Mouse (Mus musculus) heart, postnatal 10 days (tissue): ENCODE data around the gene Kcnip4. TPM values are rescaled to one million over a fixed set of nuclear protein-coding genes. Genes with fewer than 3 reads are reported as not detected.
A peak's percentile ranks its signal among the peaks of the same experiment; 100 is the strongest.

Experiments
- DNase-seq, 2 experiments: peaks; one replicate each; pipeline ENCODE4 v3.0.0; 2021
- intact Hi-C: fragments of 180-260 bp; cut with DNase I; formaldehyde crosslinking; loops from one replicate; pipeline ENCODE4 v1.15.1; 2025
- total RNA-seq, 2 experiments: library from RNA; stranded (reverse); gene quantifications; 2 replicates each; pipeline ENCODE4 v1.2.3; 2021

Kcnip4 gene
- total RNA-seq: not detected

DNA sequence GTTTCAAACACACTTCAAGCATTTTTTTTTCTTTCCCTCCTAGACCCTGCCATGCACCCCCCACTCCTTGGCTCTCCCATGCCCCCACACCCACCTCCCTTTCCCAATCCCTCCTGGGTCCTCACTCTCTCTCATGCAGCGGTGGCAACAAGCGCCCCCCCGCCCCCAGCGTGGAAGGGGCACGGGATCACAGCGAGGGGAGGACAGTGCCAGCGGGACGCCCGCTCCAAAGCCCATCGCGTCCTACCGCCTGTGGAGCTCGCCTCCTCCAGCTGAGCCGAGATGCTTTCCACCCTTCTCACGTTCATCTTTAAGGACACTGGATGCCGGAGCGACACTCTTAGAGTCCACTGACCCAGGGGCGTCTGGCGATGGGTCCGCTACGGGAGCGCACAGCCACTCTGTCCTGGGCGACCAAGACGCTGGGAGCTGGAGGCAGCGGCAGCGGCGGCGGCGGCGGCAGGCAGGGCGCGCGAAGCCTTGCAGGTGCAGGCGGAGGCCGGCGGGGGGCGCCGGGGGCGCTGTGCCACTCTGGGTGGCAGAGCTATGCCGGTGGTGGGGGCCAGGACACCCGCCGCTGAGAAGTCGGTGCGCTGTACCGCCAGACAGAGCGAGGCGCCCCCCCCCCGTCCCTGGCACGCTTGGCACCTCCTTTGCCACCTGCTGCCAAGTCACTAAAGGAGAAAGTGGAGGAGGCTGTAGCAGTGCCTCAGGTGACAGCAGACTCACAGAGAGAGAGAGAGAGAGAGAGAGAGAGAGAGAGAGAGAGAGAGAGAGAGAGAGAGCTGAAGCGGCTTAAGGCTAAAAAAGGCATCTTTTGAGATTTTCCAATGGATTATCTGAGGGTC, at the start of gene Kcnip4:
Kcnip4 (minus strand) TSS at position 514 of the 848 bp plus-strand sequence.
- intact Hi-C loops: no loop called here
- peak; percentile 9 to 11 for DNase-seq

DNA sequence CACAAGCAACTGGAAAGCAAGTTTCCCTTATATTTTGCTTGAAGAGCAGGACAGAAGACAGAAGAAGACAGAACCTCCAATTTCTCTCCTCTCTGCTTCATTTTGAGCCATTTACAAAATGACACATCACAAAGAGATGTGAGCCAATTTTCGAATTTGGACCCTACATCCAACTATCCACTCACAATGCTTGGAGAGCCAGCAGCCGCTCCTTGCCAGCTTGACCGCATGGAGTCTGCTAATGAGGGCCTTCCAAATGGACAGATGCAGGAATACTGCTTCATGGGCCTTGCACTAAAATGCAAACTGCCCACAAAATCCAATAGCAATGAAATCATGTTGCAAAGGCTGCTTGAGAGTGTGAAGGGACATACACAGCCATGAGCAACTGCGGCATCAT, 47.2 kb upstream of the Kcnip4 start:
- intact Hi-C loops: no loop called here
- DNase-seq: no peak

DNA sequence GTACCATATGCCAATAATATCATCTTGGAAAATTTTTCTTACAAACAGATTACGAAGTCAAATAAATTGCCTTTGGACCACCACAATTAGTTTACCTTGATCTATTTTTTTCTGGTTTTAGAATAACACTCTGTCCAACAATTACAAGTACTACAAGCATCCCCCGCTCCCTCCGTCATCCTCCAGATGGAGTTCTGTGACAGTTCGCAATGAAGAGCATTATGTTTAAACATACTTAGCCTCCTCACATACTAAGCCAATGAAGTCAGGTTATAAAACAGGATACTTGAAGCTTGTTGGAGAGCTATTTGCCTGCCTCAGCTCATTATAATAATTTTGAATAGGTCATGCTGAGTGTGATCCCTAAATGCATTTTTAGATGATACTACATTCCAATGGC, 39.0 kb upstream of the Kcnip4 start:
- DNase-seq: no peak
- intact Hi-C loops: no loop called here

DNA sequence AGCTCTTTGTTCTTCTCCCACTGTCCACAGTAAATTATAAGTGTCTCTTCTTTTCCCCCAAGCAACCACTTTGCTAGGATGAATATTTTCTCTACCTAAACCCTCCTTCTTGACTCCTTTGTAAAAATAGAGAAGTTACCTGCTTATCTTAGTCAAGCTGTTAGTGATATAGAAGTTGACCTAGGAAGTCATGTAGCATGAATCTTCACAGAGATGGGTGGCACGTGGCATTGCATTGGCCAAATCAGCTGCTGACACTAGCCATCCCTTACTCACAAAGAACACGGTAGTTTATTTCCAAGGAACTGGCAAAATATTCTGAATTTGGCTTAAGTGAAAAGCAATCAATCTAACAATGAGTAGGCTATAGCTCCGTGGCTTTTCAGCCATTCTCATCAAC, 32.7 kb upstream of the Kcnip4 start:
- no peak for DNase-seq
- intact Hi-C loops: no loop called here

DNA sequence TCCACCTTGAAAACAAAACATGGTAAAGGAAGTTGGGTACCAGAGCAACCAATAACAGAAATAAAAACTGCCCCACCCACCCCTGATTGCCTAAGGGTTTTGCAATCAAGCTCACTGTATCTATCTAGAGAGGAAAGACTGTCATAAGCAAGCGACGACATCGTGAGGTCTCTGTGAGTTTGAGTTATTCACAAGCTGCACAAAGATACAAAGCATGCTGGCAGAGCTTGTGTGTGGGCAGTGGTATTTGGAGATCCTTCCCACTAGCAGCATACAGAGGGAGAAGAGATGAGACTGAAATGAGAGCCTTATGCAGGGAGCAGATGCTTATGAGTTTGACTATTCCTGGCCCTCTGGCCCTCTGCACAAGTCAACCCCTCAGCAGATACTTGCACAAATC, 23.2 kb upstream of the Kcnip4 start:
- intact Hi-C loops: no loop called here
- DNase-seq: no peak

DNA sequence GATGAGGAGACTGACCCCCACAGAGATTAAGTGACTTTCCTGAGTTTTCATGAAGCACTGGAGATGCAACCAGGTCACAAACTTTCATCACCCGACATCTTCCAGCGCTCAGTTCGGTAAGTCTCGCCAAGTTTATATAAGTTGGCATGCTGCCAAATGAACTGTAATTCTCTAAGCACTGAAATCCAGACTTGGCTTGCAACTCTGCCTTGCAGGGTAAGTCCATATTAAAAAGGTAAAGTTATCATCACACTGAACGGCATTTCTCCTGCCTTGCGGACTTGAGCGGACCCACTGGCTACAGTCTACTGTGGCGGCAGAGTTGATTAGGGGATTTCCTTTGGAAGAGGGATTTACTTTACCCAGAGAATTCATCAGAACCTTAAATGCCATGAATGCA, 4.7 kb upstream of the Kcnip4 start:
- peak in 1 of 2 experiments; percentile 3 for DNase-seq
- intact Hi-C loops: no loop called here

DNA sequence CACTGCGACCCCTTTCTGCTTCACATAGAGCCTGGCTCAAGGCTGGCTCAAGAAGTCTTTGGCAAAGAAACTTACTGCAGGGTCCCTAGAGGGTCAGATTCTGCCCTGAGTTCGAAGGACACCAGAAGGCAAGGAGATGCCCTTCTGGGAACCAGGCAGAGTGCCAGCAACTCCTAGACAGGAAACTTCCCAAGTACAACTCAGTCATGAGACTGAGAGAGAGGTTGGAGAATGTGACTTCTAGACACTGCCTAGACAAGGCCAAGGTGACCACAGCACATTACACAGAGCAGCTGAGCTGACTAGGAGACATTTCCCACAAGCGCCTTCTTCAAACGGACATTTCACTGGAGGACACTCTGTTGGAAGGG, 520 bp upstream of the Kcnip4 start:
- intact Hi-C loops: no loop called here
- peak; percentile 1 to 2 for DNase-seq

DNA sequence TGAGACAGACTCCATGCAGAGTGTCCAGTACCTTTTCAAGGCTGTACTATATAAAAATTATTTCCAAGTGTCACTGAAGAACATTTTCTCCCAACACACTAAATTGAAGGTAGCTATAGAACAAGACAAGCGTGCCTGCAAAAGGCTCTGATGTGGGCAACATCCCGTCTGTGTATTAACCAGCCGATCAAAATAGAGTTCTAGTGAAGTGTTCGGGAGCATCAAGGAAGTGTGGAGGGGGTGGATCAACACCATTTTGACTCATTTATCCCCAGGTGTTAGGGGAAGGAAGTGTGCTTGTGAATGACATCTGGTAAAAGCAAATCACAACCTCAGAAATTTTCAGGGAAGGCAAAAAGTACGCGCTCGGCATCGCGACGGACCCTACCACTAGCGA, 712 bp downstream of the Kcnip4 start:
- intact Hi-C loops: no loop called here

DNA sequence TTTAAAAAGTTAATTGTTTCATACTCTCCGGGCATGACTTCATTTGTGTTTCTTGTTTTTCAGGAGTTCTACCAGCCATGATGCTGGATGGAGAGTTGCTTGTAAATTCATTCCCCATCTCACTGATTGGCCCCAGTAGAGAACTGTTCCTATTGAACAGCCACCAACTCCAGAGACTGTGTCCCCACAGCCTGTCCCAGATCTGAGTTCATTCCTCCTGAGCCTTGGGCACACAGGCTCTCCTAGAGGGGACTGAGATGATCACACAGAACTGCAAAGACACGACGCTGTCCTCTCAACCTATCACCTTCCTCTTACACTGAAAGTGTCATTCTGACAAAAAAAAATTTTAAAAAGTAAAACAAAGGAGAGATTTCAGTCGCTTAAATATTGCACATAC, 1.7 kb downstream of the Kcnip4 start:
- intact Hi-C loops: no loop called here
- DNase-seq: no peak

More for the DNA sequence above, 712 bp downstream of the Kcnip4 start:
- DNase-seq: no peak

DNA sequence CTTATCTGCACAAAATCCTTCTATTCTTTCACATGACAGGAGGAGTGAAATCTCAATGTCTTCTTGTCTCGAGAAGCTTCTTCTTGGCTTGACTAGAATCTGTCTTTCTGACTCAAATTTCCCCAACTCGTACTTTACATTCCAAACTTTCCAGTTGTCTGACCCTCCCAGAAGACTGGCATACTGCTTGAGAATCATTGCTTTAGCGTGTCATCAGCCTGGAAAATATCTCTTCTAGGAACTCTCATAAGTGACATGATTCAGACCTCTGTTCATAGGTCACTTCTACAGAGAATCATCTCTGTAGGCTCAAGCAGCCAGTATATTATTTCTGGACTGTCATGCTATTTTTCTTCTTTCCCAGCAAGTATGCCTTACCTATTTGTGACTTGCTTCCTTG, 26.0 kb downstream of the Kcnip4 start:
- intact Hi-C loops: no loop called here
- DNase-seq: no peak

DNA sequence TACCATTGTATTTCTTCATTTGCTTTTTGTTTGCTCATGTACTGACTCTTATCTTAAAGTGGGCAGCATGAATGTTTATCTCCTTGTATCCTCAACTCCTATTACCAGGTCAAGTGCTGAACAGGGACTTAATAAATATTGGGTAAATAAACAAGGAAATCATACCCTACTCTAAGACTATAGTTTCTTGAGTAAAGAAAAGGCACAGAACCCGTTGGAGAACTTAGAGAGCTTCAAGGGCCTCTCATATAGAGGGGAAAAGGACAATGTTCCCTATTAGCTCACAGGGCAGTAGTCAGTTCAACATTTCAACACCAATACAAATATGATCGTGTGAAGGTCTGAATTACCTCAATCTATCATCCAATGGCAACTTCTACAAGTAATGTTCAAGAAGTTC, 37.4 kb downstream of the Kcnip4 start:
- intact Hi-C loops: no loop called here
- no peak for DNase-seq

DNA sequence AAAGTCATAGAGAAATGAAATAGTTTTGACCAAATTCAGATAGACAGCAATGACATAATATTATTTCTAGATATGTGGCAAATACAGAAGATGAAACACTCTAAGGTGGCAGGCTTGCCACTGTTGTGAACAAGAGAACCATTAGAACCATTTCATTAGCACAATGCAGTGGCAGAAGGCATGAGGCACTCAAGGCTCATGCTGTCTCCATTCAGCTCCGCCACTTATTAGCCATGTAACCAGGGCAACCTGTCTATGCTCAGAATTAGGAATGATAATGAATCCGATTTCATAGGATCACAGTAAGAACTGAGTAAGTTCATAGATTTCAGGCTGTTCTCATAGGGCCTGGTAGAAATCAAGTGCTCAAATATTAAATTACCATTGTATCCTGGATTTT, 54.0 kb downstream of the Kcnip4 start:
- intact Hi-C loops: no loop called here
- DNase-seq: no peak

DNA sequence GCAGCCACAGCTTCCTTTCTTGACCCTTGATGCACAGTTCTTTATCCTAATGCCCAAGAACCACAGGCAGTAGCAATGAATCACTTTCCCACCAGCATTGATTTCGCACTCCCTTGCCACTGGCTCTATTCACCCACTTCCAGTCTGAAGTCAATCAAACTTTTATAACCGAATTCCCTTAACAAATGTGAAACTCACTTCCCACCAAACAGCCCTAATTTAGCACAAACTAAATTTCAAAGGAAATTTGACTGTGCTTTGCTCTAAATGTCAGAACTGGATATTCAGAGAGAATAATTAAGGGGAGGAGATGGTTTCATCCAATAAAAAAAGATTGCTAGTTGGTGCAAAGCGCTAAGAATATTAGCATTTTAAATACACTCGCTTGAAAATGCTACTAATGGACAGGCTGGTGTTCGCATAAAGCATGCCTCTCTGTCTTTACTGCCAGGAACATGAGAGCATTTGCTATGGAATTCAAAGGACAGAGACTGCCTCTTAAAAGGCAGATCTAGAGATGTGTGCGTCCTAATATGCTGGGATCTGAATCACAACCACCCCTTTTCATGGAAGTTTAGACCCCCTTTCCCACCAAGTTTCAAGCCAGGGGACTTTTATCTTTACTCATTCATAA, 63.9 kb downstream of the Kcnip4 start:
- intact Hi-C loops: no loop called here
- DNase-seq: no peak

DNA sequence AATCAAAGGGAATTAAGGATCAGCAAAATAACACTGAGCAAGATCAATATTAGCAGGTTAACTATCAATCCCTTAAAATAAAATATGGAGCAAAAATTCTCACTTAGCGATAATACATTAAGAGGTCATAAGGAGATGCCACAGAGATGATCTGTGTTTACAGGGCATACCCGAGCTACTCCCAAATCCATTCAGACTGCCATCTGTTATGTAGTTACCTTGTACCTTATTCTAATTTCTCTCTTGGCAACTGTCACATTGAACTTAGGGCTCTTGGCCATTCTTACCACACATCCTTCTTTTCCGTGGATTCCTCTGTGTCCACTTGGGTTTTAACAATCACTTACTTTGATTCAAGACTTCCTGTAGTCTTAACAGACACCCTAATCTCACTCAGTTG, 71.6 kb downstream of the Kcnip4 start:
- intact Hi-C loops: no loop called here
- DNase-seq: no peak

DNA sequence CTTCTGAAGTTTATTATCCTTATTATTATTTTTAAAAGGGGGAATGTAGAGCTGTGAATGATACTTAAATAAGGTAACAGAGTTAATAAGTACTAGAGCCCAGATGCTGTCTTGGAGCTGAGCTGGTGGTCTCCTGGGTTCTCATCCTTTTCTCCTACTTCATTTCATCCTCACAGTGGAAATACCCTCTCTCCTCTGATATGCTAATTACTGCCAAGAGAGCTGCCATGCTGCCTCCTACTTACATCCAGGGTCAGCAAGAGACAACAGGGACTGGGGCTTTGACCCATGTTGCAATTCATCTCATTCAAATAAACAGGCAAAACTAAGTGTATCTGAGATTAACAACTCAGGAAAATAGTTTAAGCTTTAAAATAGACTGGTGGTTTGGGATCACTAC, 73.4 kb downstream of the Kcnip4 start:
- intact Hi-C loops: no loop called here
- no peak for DNase-seq

DNA sequence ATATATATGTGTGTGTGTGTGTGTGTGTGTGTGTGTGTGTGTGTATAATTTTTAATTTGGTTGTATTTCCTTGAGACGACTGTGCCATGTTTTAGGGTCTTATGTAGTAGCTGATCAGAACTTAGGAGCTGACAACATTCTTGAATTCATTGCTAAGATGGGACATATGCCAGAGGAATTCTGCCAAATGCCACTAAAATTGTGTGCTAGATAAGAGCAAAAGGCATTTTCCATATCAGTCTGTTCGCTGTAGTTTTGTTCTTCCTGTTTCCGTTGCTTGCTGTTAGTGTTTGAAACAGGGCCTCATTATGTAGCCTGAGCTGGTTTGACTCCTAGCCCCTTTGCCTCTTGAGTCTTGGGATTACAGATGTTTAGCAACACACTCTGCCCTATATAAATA, 73.8 kb downstream of the Kcnip4 start:
- intact Hi-C loops: no loop called here
- DNase-seq: no peak

DNA sequence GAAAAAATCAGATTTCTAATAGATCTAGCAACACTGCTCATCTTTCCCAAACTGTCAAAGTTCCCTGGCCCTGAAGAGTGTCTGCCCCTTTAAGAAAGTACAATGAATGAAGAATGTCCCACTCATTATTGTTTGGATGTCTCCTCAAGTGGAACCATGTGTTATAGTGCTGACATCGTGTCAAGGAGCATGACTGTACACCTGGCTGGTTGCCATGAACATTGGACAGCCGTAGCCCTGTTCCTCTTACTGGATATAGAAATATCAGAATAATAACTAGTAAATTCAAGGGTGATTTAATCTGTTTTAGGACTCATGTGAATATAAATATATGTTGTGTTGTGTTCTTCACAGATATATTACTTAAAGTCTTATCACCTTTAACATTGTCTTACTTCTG, 87.5 kb downstream of the Kcnip4 start:
- DNase-seq: peak; percentile 7 to 9
- intact Hi-C loops: no loop called here

DNA sequence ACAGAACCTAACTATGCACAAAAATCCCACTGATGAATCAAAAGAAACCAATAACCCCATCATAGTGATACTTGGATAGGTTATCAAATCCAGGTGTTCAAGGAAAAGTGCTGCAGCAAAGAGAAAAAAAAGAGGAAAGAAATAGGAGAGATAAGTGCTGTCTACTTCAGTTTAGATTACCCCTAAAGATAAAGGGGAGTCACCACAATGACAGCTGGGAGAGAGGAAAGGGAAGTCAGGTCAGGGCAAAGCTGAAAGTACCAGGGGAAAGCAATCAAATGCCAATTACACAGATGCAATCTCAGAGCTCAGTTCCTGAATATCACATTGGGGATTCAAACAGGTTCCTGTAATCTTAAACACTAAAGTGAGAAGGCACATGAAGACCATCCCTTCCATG, 97.0 kb downstream of the Kcnip4 start:
- DNase-seq: no peak
- intact Hi-C loops: no loop called here

DNA sequence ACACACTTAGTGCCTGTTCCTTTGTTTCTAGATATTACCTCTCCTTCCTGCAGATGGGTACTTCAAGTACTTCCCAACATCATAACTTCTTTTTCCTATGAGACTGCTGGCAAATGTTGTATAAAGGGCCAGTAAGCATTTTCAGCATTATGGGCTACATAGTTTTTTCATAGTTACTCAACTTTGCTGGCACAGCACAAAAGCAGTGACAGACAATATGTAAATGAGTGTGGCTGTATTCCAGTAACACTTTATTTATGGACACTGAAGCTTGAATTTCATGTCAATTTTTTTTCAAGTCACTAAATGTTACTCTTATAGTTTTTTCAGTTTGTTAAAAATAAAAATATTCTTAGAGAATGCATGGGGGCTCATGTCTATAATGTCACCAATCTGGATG, 105.0 kb downstream of the Kcnip4 start:
- intact Hi-C loops: no loop called here
- no peak for DNase-seq

DNA sequence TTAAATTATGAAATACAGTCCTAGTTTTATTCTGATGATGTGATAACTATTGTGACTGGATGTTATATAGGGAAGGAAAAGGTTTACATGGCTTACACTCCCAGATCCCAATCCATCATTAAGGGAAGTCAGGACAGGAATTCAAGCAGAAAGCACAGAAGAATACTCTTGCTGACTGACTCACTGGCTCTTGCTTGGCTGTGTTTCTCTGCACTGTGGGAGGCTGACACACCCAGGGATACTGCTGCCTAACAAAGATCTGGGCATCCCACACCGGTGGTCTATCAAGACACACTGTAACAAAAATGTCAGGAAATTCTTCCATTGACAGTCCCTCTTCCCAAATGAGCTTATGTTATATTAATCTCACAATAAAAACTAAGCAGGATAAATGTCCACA, 116.4 kb downstream of the Kcnip4 start:
- intact Hi-C loops: no loop called here
- no peak for DNase-seq

DNA sequence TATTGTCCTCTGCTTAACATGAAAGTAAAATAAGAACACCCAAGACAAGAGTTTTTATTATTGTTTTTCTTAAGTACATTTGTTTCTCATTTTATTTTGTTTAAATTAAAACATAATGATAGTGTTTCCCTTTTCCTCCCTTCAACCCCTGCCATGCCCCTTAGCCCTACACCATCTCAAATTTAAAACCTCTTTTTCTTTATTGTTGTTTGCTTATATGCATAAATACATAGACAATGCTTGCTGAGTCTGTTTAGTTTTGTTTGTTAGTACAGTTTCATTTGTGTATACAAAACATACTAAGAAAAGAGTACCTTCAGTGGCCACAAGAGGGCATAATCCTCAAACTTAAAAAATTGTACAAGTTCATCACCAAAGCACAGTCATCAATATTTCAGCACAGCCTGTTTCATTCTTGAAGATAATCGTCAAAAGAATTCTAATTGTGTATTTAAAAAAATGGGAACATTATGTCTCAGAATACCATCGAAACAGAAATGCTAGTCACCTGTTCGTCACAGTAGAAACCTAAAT, 154.1 kb downstream of the Kcnip4 start:
- intact Hi-C loops: loop anchor here (1.0 kb wide), 2 partner anchors 592 to 846 kb away; no protein-coding TSS in a partner anchor
- peak in 1 of 2 experiments; percentile 33 for DNase-seq
